Mouse (Mus musculus) left cerebral cortex, postnatal 4 days (tissue): ENCODE measurements around the gene Triap1. TPM values are rescaled to one million over a fixed set of nuclear protein-coding genes. Genes with fewer than 3 reads are reported as not detected.
"Not testable (repeated sequence)": the region's sequence is repeated elsewhere in the genome, so short reads cannot be mapped to it uniquely, and the experiment has no call there.

Experiments used
- DNase-seq: peaks from one replicate; pipeline ENCODE4 v3.0.0-alpha.2; 2022
- intact Hi-C: fragments of 180-260 bp; cut with DNase I; formaldehyde crosslinking; loops from one replicate; pipeline ENCODE4 v1.15.1; 2025
- total RNA-seq, 2 experiments: library from RNA; stranded (reverse); gene quantifications; 2 replicates each; pipeline ENCODE4 v1.2.3; 2021

Gene Triap1
- total RNA-seq, 2 experiments from 2014 or later: 30.3 to 30.5 TPM

- intact Hi-C loops: no loop called here
- DNase-seq: no peak
These were observed 33.3 kb downstream of the Triap1 start for GRCm38 (mm10) chr5:115374204-115374820.

GRCm38 (mm10) chr5:115375436-115375835 lies 34.4 kb downstream of the Triap1 start:
- intact Hi-C loops: no loop called here
- no peak for DNase-seq

GRCm38 (mm10) chr5:115378882-115379281 lies 37.9 kb downstream of the Triap1 start:
- DNase-seq, intact Hi-C loops: not testable (repeated sequence)

GRCm38 (mm10) chr5:115391935-115392334 lies 50.9 kb downstream of the Triap1 start:
- intact Hi-C loops: no loop called here

GRCm38 (mm10) chr5:115392969-115393368 lies 51.9 kb downstream of the Triap1 start:
- no peak for DNase-seq
- intact Hi-C loops: no loop called here

More at GRCm38 (mm10) chr5:115391935-115392334, 50.9 kb downstream of the Triap1 start:
- DNase-seq: no peak

Other genes starting within 250 kb of the Triap1 start
- gene Gm10401, start 242.9 kb upstream of the Triap1 start, total RNA-seq: not detected
- gene Acads, start 221.9 kb upstream of the Triap1 start, total RNA-seq: 1 to 10 TPM; 9.1 to 9.4 TPM
- 10 to 100 TPM; 22.4 to 25.6 TPM for gene Unc119b, start 206.2 kb upstream of the Triap1 start, total RNA-seq
- gene Mlec, start 183.0 kb upstream of the Triap1 start, total RNA-seq: 10 to 100 TPM; 59.5 to 79.4 TPM
- gene Cabp1, start 146.8 kb upstream of the Triap1 start, total RNA-seq: 10 to 100 TPM; 67.0 to 67.2 TPM
- gene Pop5, start 105.4 kb upstream of the Triap1 start, total RNA-seq: 10 to 100 TPM; 27.4 to 31.8 TPM
- 100 to 1,000 TPM; 262 to 280 TPM for gene Rnf10, start 68.3 kb upstream of the Triap1 start, total RNA-seq
- gene Coq5, start 61.6 kb upstream of the Triap1 start, total RNA-seq: 10 to 100 TPM; 29.7 to 33.8 TPM
- gene Dynll1, start 40.2 kb upstream of the Triap1 start, total RNA-seq: 100 to 1,000 TPM; 678 to 766 TPM
- gene Srsf9, start 14.0 kb upstream of the Triap1 start, total RNA-seq: 10 to 100 TPM; 58.7 to 59.4 TPM
- gene Gatc, start within 50 bp of the Triap1 start, total RNA-seq: 10 to 100 TPM; 29.6 to 29.7 TPM
- gene Cox6a1, start 7.8 kb downstream of the Triap1 start, total RNA-seq: 100 to 1,000 TPM; 489 to 518 TPM
- 100 to 1,000 TPM; 110 to 114 TPM for gene Msi1, start 88.4 kb downstream of the Triap1 start, total RNA-seq
- gene Pla2g1b, start 125.0 kb downstream of the Triap1 start, total RNA-seq: not detected
- gene Sirt4, start 143.5 kb downstream of the Triap1 start, total RNA-seq: 10 to 100 TPM; 28.4 to 31.5 TPM
- 10 to 100 TPM; 23.9 to 24.7 TPM for gene Pxn, start 165.5 kb downstream of the Triap1 start, total RNA-seq
- gene Rplp0, start 218.2 kb downstream of the Triap1 start, total RNA-seq: 100 to 1,000 TPM; 657 to 680 TPM
- 10 to 100 TPM; 85.8 to 87.0 TPM for gene Gcn1l1, start 224.0 kb downstream of the Triap1 start, total RNA-seq